Mouse (Mus musculus) cerebellum, adult 11-12 months (tissue): ENCODE measurements around the gene Eif2ak3.

Source experiments
- DNase-seq: peaks from one replicate; pipeline ENCODE4 v3.0.0; 2022

Eif2ak3 gene

GRCm38 (mm10) chr6:70831179-70831839, 13.0 kb upstream of the Eif2ak3 start:
- no peak for DNase-seq

- DNase-seq = no peak
These were observed 7.0 kb upstream of the Eif2ak3 start for GRCm38 (mm10) chr6:70837297-70837696.

DNA sequence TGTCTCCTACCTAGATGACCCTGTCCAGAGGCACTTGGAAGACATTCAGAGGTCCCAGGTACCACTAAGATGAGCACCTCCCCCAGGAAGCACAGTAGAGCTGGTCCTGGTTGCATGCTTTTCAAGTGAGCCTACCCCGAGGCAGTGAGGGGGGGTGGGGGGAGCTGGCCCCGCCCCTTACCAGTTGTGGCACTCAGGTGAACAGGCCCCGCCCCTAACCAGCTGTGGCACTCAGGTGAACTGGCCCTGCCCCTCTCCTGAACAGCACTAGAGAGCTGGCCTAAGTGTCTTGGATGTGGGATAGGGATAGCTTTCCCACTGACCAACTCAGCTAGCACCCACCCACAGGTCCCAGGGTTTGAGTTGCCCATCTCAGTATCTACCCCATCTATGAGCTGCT, 5.8 kb upstream of the Eif2ak3 start:
- no peak for DNase-seq

GRCm38 (mm10) chr6:70840281-70840680, 4.0 kb upstream of the Eif2ak3 start:
- DNase-seq = no peak

- DNase-seq = no peak
These were observed 1.3 kb upstream of the Eif2ak3 start for GRCm38 (mm10) chr6:70842991-70843390.

DNA sequence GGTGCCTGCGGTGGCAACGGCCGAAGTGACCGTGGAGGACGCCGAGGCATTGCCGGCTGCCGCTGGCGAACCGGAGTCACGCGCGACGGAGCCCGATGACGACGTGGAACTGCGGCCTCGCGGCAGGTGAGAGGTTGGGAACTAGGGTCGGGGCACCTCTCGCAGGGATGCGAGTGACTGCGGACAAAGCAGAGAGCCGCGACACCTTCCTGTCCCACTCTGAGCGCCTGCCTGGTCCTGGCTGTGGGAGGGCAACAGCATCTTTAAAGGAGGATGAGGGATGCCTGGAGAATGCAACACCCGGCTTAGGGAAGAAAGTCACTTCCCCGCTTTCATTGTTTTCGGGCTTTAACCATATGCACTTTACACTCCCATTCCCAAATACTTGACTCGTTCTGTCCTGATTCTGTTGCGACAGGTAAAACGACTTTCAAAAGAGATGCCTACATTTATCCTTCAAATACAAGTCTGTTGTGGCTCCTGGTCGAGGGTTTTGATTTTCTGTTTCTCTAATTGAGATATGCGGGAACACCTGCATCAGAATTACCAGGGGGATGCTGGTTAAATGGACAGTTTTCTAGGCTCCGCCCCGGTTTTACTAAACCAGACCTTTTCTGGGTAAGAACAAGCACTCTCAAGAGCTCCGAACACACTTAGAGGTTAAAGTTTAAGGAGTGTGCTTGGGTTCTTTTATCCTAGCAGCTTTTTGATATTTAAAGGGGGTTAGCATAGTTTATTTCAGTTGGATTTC, 756 bp downstream of the Eif2ak3 start:
- no peak for DNase-seq

GRCm38 (mm10) chr6:70847386-70847785, 3.1 kb downstream of the Eif2ak3 start:
- no peak for DNase-seq

DNA sequence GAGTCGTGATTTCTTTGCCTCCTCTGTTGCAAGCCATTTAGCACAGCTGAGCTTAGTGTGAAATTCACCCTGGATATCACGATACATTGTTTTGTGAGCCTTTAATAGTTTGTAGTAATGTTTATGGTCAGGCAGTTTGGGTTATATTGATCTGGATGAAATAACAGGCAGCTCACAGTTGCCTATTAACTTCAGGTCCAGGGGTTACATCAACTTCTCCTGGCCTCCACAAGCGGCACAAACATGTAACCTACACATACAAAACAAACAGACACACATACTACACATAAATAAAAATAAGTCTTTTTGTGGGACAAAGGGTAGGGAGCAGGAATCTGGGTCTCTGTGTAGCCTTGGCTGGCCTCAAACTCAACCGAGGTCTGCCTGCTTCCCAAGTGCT, 9.1 kb downstream of the Eif2ak3 start:
- DNase-seq = no peak

DNA sequence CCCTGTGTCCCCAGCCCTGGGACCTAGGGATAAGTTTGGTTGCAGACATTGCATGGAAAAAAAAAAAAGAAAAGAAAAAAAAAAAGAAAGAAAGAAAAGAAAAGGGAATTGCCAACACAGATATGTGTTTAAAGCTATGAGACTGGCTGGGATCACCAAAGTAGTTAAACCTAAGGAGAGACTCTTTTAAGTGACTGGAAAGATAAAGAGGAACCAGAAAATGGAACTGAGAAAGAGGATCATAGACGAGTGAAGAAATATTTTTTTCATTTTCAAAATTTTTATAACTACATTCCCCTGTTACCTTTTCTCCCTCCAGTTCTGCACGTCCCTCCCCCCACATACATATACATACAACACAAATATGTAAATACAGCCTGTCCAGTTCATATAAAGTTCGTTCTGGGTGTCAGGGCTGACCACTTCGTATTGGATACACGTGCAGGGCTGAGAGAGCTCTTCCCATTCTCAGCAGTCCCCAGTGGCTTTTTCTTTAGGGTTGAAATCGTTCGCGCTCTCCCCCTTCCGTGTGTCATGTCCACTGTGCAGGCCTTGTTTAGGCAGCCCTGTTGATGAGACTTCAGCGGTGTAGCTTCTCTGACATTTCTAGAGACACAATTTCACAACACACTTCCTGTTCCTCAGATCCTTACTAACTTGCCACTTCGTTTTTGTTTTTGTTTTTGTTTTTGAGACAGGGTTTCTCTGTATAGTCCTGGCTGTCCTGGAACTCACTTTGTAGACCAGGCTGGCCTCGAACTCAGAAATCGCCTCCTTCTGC, 11.4 kb downstream of the Eif2ak3 start:
- no peak for DNase-seq

DNA sequence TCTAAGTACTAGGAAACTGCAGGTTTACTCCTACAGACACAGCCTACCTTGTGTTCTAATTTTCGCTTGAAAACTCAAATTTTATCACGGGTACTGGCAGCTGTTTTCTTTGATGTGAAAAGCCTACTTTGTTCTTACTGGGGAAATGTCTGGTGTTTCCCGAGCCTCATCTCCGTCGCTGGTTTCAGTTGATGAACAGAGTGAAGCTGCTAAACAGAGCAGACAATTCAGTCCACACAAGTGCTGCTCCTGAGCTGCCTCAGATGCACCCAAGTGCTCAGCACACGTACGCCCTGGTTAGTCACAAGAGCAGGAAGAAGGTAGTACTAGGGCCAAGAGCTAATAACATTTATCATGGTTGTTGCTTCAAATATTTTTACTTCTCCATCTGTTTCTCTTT, 18.4 kb downstream of the Eif2ak3 start:
- no peak for DNase-seq

DNA sequence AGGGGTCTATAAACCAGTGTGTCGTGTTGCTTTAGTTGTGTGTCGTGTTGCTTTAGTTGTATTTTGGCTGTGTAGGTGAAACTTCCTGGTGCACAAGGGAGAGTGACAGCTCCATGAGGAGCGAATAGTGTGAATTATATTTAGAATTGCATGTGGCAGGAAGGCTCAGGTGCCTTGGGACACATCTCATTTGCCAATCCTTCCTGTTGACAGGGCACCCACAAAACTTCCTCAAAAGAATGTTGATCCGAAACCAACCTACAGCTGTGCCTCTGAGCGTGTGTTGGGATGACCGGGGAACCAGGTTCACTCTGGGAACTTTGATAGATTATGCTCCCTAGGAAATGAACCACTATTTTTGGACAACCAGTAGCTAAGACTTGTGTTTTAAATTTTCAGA, 20.0 kb downstream of the Eif2ak3 start:
- DNase-seq = no peak

GRCm38 (mm10) chr6:70866761-70867160, 22.4 kb downstream of the Eif2ak3 start:
- DNase-seq = no peak

GRCm38 (mm10) chr6:70867297-70867696, 23.0 kb downstream of the Eif2ak3 start:
- no peak for DNase-seq

GRCm38 (mm10) chr6:70871511-70871980, 27.2 kb downstream of the Eif2ak3 start:
- no peak for DNase-seq

GRCm38 (mm10) chr6:70872128-70872527, 27.8 kb downstream of the Eif2ak3 start:
- DNase-seq = peak; percentile 78

DNA sequence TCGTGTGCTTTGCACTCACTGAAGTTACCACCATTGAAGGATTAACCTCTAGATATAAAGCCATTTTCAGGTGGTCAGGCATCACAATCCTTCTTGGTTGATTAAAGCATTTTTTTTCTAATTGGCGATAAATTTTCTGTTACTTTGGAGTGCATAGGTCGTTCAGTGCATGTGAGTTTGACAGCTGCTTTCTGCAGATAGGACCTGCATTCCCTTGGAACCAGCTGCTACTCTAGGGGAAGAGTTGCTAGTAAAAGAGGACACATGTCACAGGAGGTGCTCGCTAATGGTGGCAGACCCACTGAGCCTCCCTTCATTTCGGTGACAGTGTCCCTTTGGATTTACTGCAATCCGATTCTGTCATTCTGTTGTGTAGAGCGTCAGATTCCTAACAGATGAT, 28.3 kb downstream of the Eif2ak3 start:
- no peak for DNase-seq

- peak; percentile 29 for DNase-seq
These were observed 29.9 kb downstream of the Eif2ak3 start for GRCm38 (mm10) chr6:70874035-70874775.

DNA sequence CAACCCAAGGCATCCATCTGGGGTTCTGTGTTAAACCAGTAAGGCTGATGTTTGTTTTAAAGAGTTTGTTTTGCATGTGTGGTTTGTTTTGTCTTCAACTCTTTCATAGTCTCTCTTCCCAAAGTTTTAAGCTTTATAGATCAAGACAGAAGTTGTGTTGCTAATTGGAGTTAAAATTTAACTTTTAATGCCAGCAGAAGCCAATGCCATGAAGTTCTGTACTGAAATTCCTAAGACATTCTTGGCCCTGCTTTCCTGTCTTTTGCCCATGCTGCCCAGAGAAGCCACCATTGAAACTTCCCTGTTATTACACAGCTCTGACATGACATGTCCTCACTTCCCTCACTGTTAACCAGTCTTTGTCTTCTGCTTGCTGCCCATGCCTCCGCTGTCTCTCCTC, 30.7 kb downstream of the Eif2ak3 start:
- DNase-seq = no peak

GRCm38 (mm10) chr6:70880714-70881304, 36.5 kb downstream of the Eif2ak3 start:
- DNase-seq = peak; percentile 69

DNA sequence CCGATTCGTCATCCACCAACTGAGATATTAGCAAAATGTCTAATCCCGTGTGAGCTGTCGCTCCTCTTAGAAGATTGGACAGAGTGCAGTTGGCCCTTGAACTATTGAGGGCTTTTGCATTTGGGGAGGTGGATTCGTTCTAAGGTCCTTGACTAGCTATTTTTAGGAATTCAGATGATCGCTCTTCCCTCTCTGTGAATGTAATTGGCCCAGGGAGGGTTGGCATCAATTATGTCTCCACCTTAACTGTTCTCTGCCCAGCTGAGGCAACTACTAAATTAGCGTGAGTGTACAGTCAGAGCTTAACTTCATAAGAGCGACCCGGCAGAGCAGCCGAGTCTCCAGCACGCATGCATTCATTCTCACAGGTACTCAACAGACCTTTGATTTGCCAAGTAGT, 43.7 kb downstream of the Eif2ak3 start:
- DNase-seq = no peak

DNA sequence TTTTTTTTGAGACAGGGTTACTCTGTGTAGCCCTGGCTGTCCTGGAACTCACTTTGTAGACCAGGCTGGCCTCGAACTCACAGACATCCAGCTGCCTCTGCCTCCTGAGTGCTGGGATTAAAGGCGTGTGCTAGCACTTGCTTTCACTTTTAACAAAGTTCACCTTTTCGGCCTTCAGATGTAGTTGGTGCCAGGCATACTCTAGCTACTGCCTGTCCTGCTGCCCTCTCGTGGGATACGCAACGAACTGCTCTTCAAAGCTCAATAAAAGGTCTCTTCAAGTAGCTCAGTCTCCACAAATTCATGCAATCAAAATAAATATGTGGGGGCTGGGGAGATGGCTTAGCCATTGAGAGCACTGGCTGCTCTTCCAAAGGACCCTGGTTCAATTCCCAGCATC, 53.9 kb downstream of the Eif2ak3 start:
- no peak for DNase-seq

DNA sequence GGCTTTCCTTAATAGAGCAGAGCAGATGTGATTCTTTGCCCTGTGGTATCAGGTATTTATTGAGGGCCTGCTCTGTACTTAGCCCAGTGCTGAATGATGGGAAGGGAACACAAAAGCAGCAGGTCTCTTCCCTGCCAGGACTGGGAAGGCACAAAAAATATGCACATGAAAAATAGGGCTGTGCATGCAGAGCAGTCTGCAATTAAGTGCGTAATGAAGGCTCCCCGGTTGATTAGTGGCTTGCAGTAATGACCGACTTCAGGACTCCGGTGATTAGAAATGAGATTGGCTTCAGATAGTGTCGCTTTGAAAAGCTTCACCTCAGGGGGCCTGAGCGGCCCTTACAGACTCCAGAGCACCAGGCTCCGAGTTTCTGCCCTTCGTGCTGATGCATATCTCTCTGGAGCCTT, 55.3 kb downstream of the Eif2ak3 start:
- no peak for DNase-seq

- no peak for DNase-seq
These were observed 59.4 kb downstream of the Eif2ak3 start for GRCm38 (mm10) chr6:70903689-70904088.
